Mouse (Mus musculus): Measurements from ENCODE around the gene Rbm25.
A peak's percentile ranks its signal among the peaks of the same experiment; 100 is the strongest.

DNA sequence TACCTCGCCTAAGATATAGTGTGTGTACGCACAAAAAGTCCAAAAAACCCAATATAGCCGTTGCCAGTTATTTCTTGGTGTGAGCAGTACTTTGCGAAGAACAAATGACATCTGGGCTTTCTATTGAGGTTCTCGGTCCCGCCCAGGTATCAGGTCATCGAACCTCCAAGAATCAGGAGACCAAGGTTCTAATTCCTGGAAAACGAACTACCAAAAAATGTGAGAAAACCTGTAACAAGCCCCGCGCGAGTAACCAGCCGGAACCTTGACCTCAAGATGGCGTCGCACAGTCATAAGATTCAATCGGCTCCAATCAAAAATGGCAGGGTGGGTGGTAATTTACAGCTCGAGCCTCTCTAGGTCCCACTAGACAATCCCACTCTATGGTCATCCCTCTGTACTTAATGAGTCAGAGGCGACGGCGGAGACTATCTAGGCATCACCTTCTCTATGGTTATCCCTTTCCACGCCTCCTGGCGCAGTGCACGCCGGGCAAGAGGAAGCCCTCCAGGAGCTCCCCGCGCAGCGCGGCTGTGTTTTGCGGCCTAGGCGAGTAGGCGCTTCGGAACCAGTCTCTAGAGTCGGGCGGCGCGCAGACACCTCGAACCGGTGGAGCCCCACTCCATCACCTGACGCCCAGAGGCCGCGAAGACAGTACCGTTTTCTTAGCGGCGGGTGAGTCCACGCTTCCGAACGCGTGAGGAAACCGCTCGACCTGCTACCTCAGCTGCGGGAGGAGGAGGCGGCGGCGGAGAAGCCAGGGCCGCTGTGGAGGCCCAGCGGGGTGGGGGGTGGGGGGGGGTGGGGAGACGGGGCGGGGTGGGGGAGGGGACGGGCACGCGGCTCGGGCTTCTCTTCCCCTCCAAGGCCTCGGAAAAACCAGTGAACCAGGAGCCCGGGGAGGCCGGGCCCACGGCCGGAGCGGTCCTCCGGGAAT, 975 bp downstream of the Rbm25 start:
- TF ChIP-seq CTCF (IDR thresholded peaks at IDR 0.05; ENCODE audit: low read depth) = peak; percentile 50
- TF ChIP-seq EP300 (optimal IDR thresholded peaks at IDR 0.05) = peak; percentile 55
